Mouse (Mus musculus): ENCODE results near the gene Umod. TPM values are rescaled to one million over a fixed set of nuclear protein-coding genes. Genes with fewer than 3 reads are reported as not detected.

Umod gene
- polyA plus RNA-seq, 1 experiment from 2014 or later, result not detected

- Histone ChIP-seq H3K4me3 (replicated peaks) (no peak overlapping the region), H3K36me3 (replicated peaks) (no peaks in the 10 kb centered on the region), H3K27ac (no peak overlapping the region), H3K9ac (no peak overlapping the region), H3K27me3 (no peaks in the 10 kb centered on the region), H3K4me2 (no peak overlapping the region), H3K4me1 (peaks cover 10% of the 10 kb centered on the region), H3K9me3 (no peaks in the 10 kb centered on the region)
- ATAC-seq (ENCODE audit: low FRiP score), result peak; percentile 82
- 10% methylated on average over 2 of the region's 2 CpGs for WGBS
These were observed 58.4 kb downstream of the Umod start for GRCm38 (mm10) chr7:119420730-119421129.

DNA sequence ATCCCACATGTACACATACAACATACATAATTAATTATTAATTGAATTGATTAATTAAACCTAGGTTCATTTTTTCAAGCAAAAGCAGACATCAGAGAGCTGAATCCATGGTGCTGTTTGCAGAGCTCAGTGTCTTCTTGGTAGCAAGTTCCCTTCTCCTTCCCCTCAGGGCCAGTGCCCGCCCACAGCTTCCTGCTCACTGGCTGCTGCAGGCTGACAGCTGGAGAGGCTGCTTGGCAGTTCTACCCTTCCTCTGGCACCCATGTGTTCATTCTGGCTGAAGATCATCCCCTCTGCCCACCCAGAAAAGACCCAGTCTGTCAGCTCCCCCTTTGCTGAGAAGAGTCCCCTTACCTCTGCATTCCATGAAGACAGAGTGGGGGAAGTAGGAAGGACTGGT is 60.6 kb downstream of the Umod start:
- Histone ChIP-seq H3K4me1 (peaks cover 10% of the 10 kb centered on the region), H3K4me2 (no peak overlapping the region), H3K36me3 (replicated peaks) (no peaks in the 10 kb centered on the region), H3K4me3 (replicated peaks) (no peak overlapping the region), H3K27me3 (no peaks in the 10 kb centered on the region), H3K9me3 (no peaks in the 10 kb centered on the region), H3K27ac (no peak overlapping the region), H3K9ac (no peak overlapping the region)
- no peak for ATAC-seq (ENCODE audit: low FRiP score)
- WGBS, result 90% methylated on average over 1 of the region's 1 CpGs

Other genes starting within 250 kb of the Umod start
- not detected in 2 replicates for gene Gp2, start 20.0 kb downstream of the Umod start, polyA plus RNA-seq (2016; fragmentation: Nextera tagmentation; extraction: Ambion mirVana)
- gene Acsm5, start 40.2 kb upstream of the Umod start, polyA plus RNA-seq (2016; fragmentation: Nextera tagmentation; extraction: Ambion mirVana), result not detected in 2 replicates
- gene Pdilt, start 44.2 kb upstream of the Umod start, polyA plus RNA-seq (2016; fragmentation: Nextera tagmentation; extraction: Ambion mirVana), result not detected in 2 replicates
- gene Acsm2, start 75.1 kb upstream of the Umod start, polyA plus RNA-seq (2016; fragmentation: Nextera tagmentation; extraction: Ambion mirVana), result not detected in 2 replicates
- gene Acsm1, start 127.7 kb upstream of the Umod start, polyA plus RNA-seq (2016; fragmentation: Nextera tagmentation; extraction: Ambion mirVana), result not detected in 2 replicates
- 5.5 and 10.6 TPM in 2 replicates for gene Acsm4, start 210.7 kb upstream of the Umod start, polyA plus RNA-seq (2016; fragmentation: Nextera tagmentation; extraction: Ambion mirVana)
- 89.6 and 94.4 TPM in 2 replicates for gene Thumpd1, start 241.5 kb upstream of the Umod start, polyA plus RNA-seq (2016; fragmentation: Nextera tagmentation; extraction: Ambion mirVana)